Mouse (Mus musculus) embryonic facial prominence, embryonic 13.5 days (tissue): ENCODE measurements at regions not wholly inside any gene's neighbourhood (a gene's known extent, or its start where the extent isn't known, plus 50 kb on each side); places are given as distances from the start of the nearest gene placed in this dataset.

Experiments
- ATAC-seq: fragments of 200-750 bp; cut with Nextera tagmentation; 2 replicates; pipeline ENCODE4 v1.8.0; 2017; ENCODE audit warnings: low read depth; ENCODE audit not compliant: insufficient number of reproducible peaks, insufficient read depth, low FRiP score, low TSS enrichment
- H3K27ac ChIP-seq: fragments of 300-500 bp; sonication (generic); 2 replicates; pipeline ENCODE4 v1.5.1; 2015; ENCODE audit warnings: moderate library complexity, mild to moderate bottlenecking, inconsistent platforms
- H3K27me3 ChIP-seq: fragments of 300-500 bp; sonication (generic); 2 replicates; pipeline ENCODE4 v1.6.1; 2015; ENCODE audit warnings: mild to moderate bottlenecking, inconsistent platforms
- H3K36me3 ChIP-seq: fragments of 300-500 bp; sonication (generic); 2 replicates; pipeline ENCODE4 v1.6.1; 2015; ENCODE audit warnings: mild to moderate bottlenecking, inconsistent platforms
- H3K4me1 ChIP-seq: fragments of 300-500 bp; sonication (generic); 2 replicates; pipeline ENCODE4 v1.6.1; 2015; ENCODE audit warnings: inconsistent platforms
- H3K4me2 ChIP-seq: fragments of 300-500 bp; sonication (generic); 2 replicates; pipeline ENCODE4 v1.6.1; 2015; ENCODE audit warnings: moderate library complexity, mild to moderate bottlenecking, inconsistent platforms
- H3K4me3 ChIP-seq: fragments of 300-500 bp; sonication (generic); 2 replicates; pipeline ENCODE4 v1.5.1; 2015; ENCODE audit warnings: mild to moderate bottlenecking, inconsistent platforms
- H3K9ac ChIP-seq: fragments of 300-500 bp; sonication (generic); 2 replicates; pipeline ENCODE4 v1.6.1; 2015; ENCODE audit warnings: mild to moderate bottlenecking, inconsistent platforms
- H3K9me3 ChIP-seq: fragments of 300-500 bp; sonication (generic); 2 replicates; pipeline ENCODE4 v1.6.1; 2016; ENCODE audit warnings: inconsistent platforms
- WGBS: fragments of 180-500 bp; shearing (Covaris S2); methylation state at CpG from one replicate; pipeline ENCODE4 v1.1.7; 2015; ENCODE audit warnings: mixed read lengths; 5-methylcytosine and 5-hydroxymethylcytosine counted together

DNA sequence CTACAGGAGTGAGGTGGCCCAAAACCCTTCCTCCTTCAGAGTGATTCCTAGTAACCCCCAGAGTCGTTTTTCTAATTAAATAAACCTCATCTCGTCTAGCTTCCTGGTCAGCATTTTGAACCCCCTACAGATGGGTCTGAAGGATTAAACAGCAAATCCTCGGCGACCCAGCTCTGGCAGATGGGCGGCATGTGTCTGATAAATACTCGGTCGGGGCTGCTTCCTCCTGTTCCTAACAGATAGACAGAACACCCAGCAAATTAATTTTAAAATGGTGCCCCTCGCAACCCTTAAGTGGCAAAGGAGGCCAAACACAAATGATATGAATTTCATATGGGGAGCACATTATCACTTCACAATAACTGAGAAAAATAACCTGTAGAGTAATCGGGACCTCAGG lies 93.2 kb downstream of the Otx2 start:
- Histone ChIP-seq H3K4me1 (no peaks in the 10 kb centered on the region), H3K9me3 (no peaks in the 10 kb centered on the region), H3K27me3 (no peaks in the 10 kb centered on the region), H3K27ac (no peak overlapping the region), H3K4me3 (no peak overlapping the region), H3K4me2 (no peak overlapping the region), H3K9ac (no peak overlapping the region), H3K36me3 (no peaks in the 10 kb centered on the region)
- 29% methylated on average over 9 of the region's 9 CpGs for WGBS
- ATAC-seq = no peak

DNA sequence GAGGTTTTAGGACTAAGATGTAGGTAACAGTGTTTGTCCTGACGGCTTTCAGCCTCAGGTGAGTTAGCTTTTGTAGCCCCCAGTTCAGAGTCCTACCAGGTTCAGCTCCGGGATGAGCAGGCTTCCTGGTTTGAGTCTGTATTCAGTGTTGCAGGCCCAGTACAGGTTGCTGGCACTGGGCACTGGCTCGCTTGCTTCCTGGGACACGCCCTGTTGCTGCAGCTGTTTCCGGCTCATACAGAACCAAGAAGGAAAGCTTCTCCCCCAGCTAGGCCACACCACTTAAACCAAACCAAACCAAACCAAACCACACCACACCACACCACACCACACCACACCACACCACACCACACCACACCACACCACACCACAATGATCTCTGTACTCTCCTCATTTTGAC lies 93.6 kb downstream of the Otx2 start:
- Histone ChIP-seq H3K27ac (no peak overlapping the region), H3K27me3 (no peaks in the 10 kb centered on the region), H3K4me3 (no peak overlapping the region), H3K9me3 (no peaks in the 10 kb centered on the region), H3K4me2 (no peak overlapping the region), H3K4me1 (no peaks in the 10 kb centered on the region), H3K36me3 (no peaks in the 10 kb centered on the region), H3K9ac (no peak overlapping the region)
- no peak for ATAC-seq
- 71% methylated on average over 5 of the region's 5 CpGs for WGBS
